Mouse (Mus musculus) megakaryocyte, embryonic 14.5 days (primary cell): ENCODE data around the gene Zyg11a.

Experiments used
- FLI1 ChIP-seq: IDR thresholded peaks from 2 replicates; pipeline ENCODE4 v1.6.1; 2012; ENCODE audit warnings: low read length, inconsistent platforms, mixed read lengths
- GATA1 ChIP-seq: IDR thresholded peaks from 3 replicates; pipeline ENCODE4 v1.6.1; 2012; ENCODE audit warnings: mixed read lengths, low read length, inconsistent platforms, borderline replicate concordance

- TF ChIP-seq GATA1 = no peak
- no peak for TF ChIP-seq FLI1
These were observed 35.6 kb downstream of the Zyg11a start for GRCm38 (mm10) chr4:108182278-108182677.
